Mouse (Mus musculus) embryonic fibroblast, embryonic 13.5 days (primary cell): ENCODE results near the gene Bcl2l15.

ENCODE experiments used
- CTCF ChIP-seq: IDR thresholded peaks from 2 replicates; pipeline ENCODE4 v1.5.1; 2011; ENCODE audit warnings: mild to moderate bottlenecking, control low read depth, low read length, moderate library complexity, borderline replicate concordance; ENCODE audit not compliant: insufficient read depth
- POLR2A ChIP-seq: IDR thresholded peaks from 2 replicates; pipeline ENCODE4 v1.6.1; 2011; ENCODE audit warnings: low read depth, mild to moderate bottlenecking, control low read depth, low read length, moderate library complexity

- TF ChIP-seq CTCF (no peak), POLR2A (no peak)
Observed at GRCm38 (mm10) chr3:103790346-103791145, 41.9 kb upstream of the Bcl2l15 start.
